Mouse (Mus musculus): ENCODE measurements at regions not wholly inside any gene's neighbourhood (a gene's known extent, or its start where the extent isn't known, plus 50 kb on each side); places are given as distances from the start of the nearest gene placed in this dataset.
"Not testable (repeated sequence)": the region's sequence is repeated elsewhere in the genome, so short reads cannot be mapped to it uniquely, and the experiment has no call there.

DNA sequence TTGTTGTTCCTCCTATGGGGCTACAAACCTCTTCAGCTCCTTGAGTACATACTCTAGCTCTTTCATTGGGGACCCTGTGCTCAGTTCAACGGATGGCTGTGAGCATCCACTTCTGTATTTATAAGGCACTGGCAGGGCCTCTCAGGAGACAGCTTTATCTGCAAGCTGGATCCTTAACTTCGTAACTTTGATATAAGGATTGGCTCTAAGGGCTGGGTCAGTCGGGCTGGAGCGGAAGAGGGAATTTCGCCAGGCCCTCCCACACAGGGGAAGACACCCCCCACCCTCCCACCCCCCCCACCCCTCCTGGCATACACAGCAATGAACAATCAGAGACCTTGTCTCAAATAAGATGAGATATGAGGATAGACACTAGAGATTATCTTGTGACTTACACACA, 304.3 kb upstream of the Chordc1 start:
- H3K9me3 ChIP-seq: no peaks in the 10 kb centered on the region
- no peaks in the 10 kb centered on the region for H3K27me3 ChIP-seq (replicated peaks)
- WGBS: 80% methylated on average over 5 of the region's 5 CpGs
- H3K36me3 ChIP-seq (replicated peaks): no peaks in the 10 kb centered on the region
- H3K4me1 ChIP-seq: no peaks in the 10 kb centered on the region
- ATAC-seq (replicated peaks): no peak
- no peak overlapping the region for H3K9ac ChIP-seq
- no peak overlapping the region for H3K27ac ChIP-seq
- H3K4me3 ChIP-seq: no peak overlapping the region
- no peak overlapping the region for H3K4me2 ChIP-seq

DNA sequence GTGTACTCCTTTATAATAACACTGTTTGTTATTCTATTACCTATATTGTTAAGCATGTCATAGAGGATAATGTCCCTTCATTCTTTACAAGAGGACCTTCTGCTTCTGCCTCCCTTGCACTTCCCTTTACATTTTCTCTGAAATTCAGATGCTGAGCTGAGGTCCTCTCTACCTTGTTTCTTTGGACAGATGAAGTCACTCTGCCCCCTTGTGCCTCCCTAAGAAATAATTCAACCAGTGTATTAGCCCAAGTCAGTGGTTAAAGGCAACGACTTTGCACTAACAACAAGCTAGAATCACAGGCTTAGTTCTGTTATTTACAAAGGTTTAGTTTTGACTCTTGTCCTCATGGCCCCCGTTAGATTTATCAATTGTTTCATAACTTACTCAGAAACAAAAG, 289.4 kb upstream of the Chordc1 start:
- H3K4me3 ChIP-seq: no peak overlapping the region
- H3K4me1 ChIP-seq: no peaks in the 10 kb centered on the region
- peak; percentile 82; the same call in 1 of the 2 replicates for ATAC-seq (replicated peaks)
- H3K27me3 ChIP-seq (replicated peaks): no peaks in the 10 kb centered on the region
- H3K9me3 ChIP-seq: no peaks in the 10 kb centered on the region
- H3K36me3 ChIP-seq (replicated peaks): no peaks in the 10 kb centered on the region
- no peak overlapping the region for H3K4me2 ChIP-seq
- WGBS: 45% methylated on average over 2 of the region's 2 CpGs
- H3K9ac ChIP-seq: no peak overlapping the region
- no peak overlapping the region for H3K27ac ChIP-seq

DNA sequence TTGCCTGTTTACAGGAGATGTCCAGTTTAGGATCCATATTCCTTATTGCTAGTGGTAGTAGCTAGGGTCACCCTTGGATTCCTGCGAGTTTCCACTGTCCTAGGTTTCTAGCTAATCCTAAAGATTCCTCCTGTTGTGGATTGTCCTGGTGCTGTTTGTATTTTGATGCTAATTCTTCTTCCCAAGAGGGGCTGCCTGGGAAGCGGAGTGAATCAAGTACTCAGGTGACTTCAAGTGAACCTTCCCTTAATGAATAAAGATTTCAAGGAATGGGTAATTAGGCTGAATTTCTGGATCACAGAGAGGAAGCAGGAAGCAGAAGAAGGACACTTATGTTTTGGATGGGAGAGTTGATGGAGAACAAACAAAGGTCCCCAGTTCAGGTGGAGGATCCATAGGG, 250.6 kb upstream of the Chordc1 start:
- H3K4me2 ChIP-seq: no peak overlapping the region
- 59% methylated on average over 2 of the region's 2 CpGs for WGBS
- H3K27me3 ChIP-seq (replicated peaks): no peaks in the 10 kb centered on the region
- H3K9ac ChIP-seq: no peak overlapping the region
- H3K4me1 ChIP-seq: no peaks in the 10 kb centered on the region
- H3K9me3 ChIP-seq: no peaks in the 10 kb centered on the region
- no peak overlapping the region for H3K27ac ChIP-seq
- no peaks in the 10 kb centered on the region for H3K36me3 ChIP-seq (replicated peaks)
- no peak for ATAC-seq (replicated peaks)
- no peak overlapping the region for H3K4me3 ChIP-seq

DNA sequence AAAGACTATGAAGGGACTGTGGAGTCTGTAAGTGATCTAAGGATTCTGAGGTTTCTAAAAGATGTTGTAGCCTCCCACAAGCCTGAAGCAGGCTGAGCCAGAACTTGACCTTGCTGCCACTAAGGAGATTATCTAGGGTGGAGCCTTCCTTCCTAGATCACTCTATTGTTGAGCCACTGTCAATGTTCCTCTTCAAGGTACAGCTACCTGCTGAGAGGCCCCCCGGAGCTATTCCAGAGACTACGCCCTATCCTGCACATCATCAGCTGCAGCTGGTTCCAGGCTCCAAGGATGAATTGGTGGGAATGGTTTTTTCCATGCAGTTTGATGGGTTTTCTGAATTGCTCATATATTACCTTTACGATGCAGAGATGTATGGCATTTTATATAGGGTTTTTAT, 249.3 kb upstream of the Chordc1 start:
- H3K27ac ChIP-seq; H3K4me2 ChIP-seq; H3K4me1 ChIP-seq; H3K27me3 ChIP-seq (replicated peaks); H3K4me3 ChIP-seq; ATAC-seq (replicated peaks); H3K9me3 ChIP-seq; H3K9ac ChIP-seq; H3K36me3 ChIP-seq (replicated peaks): not testable (repeated sequence)
- WGBS: 93% methylated on average over 3 of the region's 3 CpGs

DNA sequence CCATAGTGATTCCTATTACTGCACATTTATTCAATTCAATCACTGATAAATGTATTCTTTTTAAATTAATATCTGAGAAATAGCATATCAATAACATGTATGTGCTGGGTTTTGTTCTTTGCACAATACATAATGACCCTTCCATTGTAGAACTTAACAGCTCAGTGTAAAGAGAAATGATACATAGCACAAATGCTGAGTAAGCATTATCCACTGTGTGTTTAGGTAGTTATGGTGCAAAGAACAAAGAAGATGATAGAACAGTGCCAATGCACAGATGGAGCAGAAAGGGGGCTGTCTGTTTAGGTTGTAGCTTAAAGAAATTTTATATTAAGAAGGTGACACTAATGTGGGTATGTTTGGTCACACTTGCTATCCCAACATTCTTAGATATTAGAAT, 215.0 kb upstream of the Chordc1 start:
- Histone ChIP-seq H3K27me3 (replicated peaks) (no peaks in the 10 kb centered on the region), H3K36me3 (replicated peaks) (no peaks in the 10 kb centered on the region), H3K9ac (no peak overlapping the region), H3K4me1 (no peaks in the 10 kb centered on the region), H3K4me2 (no peak overlapping the region), H3K9me3 (no peaks in the 10 kb centered on the region), H3K27ac (no peak overlapping the region), H3K4me3 (no peak overlapping the region)
- ATAC-seq (replicated peaks): no peak

DNA sequence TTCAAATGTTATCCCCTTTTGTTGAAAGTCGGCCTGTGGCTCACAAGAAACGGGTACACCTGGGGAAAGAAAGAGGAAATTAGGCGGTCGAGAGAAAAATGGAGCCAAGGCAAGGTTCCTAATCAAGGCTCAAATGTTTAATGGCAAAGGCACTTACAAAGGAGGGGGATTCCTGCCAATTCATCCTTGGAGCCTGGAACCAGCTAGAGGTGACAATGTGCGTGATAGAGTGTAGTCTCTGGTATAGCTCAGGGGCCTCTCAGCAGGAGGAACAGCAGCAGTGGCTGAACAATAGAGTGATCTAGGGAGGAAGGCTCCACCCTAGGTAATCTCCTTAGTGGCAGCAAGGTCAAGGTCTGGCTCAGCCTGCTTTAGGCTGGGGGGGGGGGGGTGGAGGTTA, 213.5 kb upstream of the Chordc1 start:
- not testable (repeated sequence) for H3K27me3 ChIP-seq (replicated peaks); H3K4me1 ChIP-seq; H3K9me3 ChIP-seq; H3K9ac ChIP-seq; H3K4me3 ChIP-seq; H3K36me3 ChIP-seq (replicated peaks); H3K27ac ChIP-seq; H3K4me2 ChIP-seq; ATAC-seq (replicated peaks)
- WGBS: 84% methylated on average over 5 of the region's 5 CpGs

DNA sequence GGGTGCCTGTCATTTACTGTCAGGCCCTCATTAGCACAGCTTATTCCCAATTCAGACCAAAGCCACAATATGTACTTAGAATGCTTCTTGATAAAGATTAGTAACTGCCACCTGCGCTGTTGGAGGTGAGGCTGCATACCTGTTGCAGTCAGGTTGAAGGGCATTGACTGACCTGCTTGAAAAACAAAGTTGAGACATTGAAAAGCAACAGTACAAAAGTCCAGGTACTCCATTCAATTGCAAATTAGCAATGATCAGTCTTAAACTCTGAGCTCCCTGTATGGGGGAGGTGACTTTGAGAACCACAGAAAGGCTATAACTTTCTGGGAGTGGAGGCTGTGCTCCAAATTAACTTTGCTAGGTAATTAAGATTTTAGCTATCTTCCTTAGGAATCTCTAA, 212.8 kb upstream of the Chordc1 start:
- H3K4me3 ChIP-seq; H3K9me3 ChIP-seq; H3K27me3 ChIP-seq (replicated peaks); H3K4me2 ChIP-seq; ATAC-seq (replicated peaks); H3K4me1 ChIP-seq; H3K36me3 ChIP-seq (replicated peaks); H3K9ac ChIP-seq; H3K27ac ChIP-seq: not testable (repeated sequence)
- 85% methylated on average over 1 of the region's 1 CpGs for WGBS
